Mouse (Mus musculus) stomach, embryonic 14.5 days (tissue): ENCODE measurements around the gene Noc2l. TPM values are rescaled to one million over a fixed set of nuclear protein-coding genes. Genes with fewer than 3 reads are reported as not detected.

Experiments
- ATAC-seq: fragments of 200-750 bp; cut with Nextera tagmentation; 2 replicates; pipeline ENCODE4 v1.8.0; 2017; ENCODE audit warnings: low read depth, moderate TSS enrichment; ENCODE audit not compliant: insufficient number of reproducible peaks, insufficient read depth, low FRiP score
- H3K27ac ChIP-seq: fragments of 300-500 bp; sonication (generic); 2 replicates; pipeline ENCODE4 v1.5.1; 2014; ENCODE audit warnings: mild to moderate bottlenecking, low read length, moderate library complexity, mixed read lengths
- H3K27me3 ChIP-seq: fragments of 300-500 bp; sonication (generic); 2 replicates; pipeline ENCODE4 v1.6.1; 2014; ENCODE audit warnings: low read length, control low read depth, mixed read lengths; ENCODE audit not compliant: control insufficient read depth, insufficient read depth
- H3K36me3 ChIP-seq: fragments of 300-500 bp; sonication (generic); 2 replicates; pipeline ENCODE4 v1.6.1; 2014; ENCODE audit warnings: mild to moderate bottlenecking, control low read depth, low read length, moderate library complexity, mixed read lengths; ENCODE audit not compliant: control insufficient read depth, insufficient read depth
- H3K4me1 ChIP-seq: fragments of 300-500 bp; sonication (generic); 2 replicates; pipeline ENCODE4 v1.6.1; 2014; ENCODE audit warnings: low read length, control low read depth, mixed read lengths; ENCODE audit not compliant: control insufficient read depth, insufficient read depth
- H3K4me2 ChIP-seq: fragments of 300-500 bp; sonication (generic); replicated peaks from 2 replicates; pipeline ENCODE4 v1.6.1; 2014; ENCODE audit warnings: low read depth, low read length, control low read depth
- H3K4me3 ChIP-seq: fragments of 300-500 bp; sonication (generic); 2 replicates; pipeline ENCODE4 v1.5.1; 2014; ENCODE audit warnings: low read depth, low read length, control low read depth
- H3K9ac ChIP-seq: fragments of 300-500 bp; sonication (generic); replicated peaks from 2 replicates; pipeline ENCODE4 v1.6.1; 2014; ENCODE audit warnings: low read depth, mild to moderate bottlenecking, control low read depth, low read length, moderate library complexity, mixed read lengths
- H3K9me3 ChIP-seq: fragments of 300-500 bp; sonication (generic); 2 replicates; pipeline ENCODE4 v1.6.1; 2016; ENCODE audit warnings: low read depth, low read length, control low read depth; ENCODE audit not compliant: control insufficient read depth
- WGBS: fragments of 180-500 bp; shearing (Covaris S2); extraction: QIAGEN DNeasy Blood & Tissue Kit; methylation state at CpG from one replicate; pipeline ENCODE4 v1.1.7; 2014; 5-methylcytosine and 5-hydroxymethylcytosine counted together
- polyA plus RNA-seq: library from polyadenylated mRNA; unstranded; fragments of >200 nt; fragmentation: Nextera tagmentation; extraction: Ambion mirVana; gene quantifications from 2 replicates; pipeline ENCODE4 v1.2.1, GENCODE M21; 2014

Gene Noc2l
- polyA plus RNA-seq, 1 experiment from 2014 or later: 79.8 TPM

GRCm38 (mm10) chr4:156249567-156249966, 13.8 kb downstream of the Noc2l start:
- Histone ChIP-seq H3K36me3 (peaks cover 41% of the 10 kb centered on the region), H3K9ac (no peak overlapping the region), H3K4me2 (no peak overlapping the region), H3K9me3 (no peaks in the 10 kb centered on the region), H3K27me3 (peaks cover 4% of the 10 kb centered on the region), H3K27ac (no peak overlapping the region), H3K4me1 (peaks cover 2% of the 10 kb centered on the region; the same call in 1 of the 2 replicates), H3K4me3 (no peak overlapping the region)
- WGBS: 58% methylated on average over 11 of the region's 11 CpGs
- no peak for ATAC-seq

- no peak overlapping the region for H3K9ac ChIP-seq
- H3K27me3 ChIP-seq: peaks cover 15% of the 10 kb centered on the region
- H3K4me2 ChIP-seq: no peak overlapping the region
- no peak overlapping the region for H3K4me3 ChIP-seq
- 61% methylated on average over 8 of the region's 8 CpGs for WGBS
- no peak overlapping the region for H3K27ac ChIP-seq
- peaks cover 26% of the 10 kb centered on the region for H3K36me3 ChIP-seq
- no peaks in the 10 kb centered on the region for H3K9me3 ChIP-seq
- ATAC-seq: no peak
- H3K4me1 ChIP-seq: peaks cover 5% of the 10 kb centered on the region; the same call in 1 of the 2 replicates
Observed at GRCm38 (mm10) chr4:156251081-156251480, 15.3 kb downstream of the Noc2l start.

DNA sequence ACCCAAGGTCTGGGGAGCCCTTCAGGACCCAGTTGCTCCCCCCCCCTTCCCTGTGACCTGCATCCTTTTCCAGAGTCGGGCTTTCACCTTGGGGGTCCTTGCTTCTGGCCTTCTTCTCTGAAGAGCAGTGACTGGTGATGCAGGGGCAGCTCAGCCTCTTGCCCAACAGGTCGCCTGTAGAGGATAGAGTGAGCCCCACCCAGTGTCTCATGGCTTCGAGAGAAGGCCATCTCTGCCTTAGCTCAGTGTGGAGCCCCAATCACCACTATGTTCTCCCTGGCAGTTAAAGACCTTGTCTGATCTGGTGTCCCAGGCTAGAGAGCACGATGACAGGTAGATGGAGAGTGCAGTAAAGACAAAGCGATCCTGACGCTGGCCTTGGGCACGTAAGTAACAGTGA, 16.3 kb downstream of the Noc2l start:
- no peak for ATAC-seq
- Histone ChIP-seq H3K4me1 (peaks cover 5% of the 10 kb centered on the region; the same call in 1 of the 2 replicates), H3K4me3 (no peak overlapping the region), H3K36me3 (peaks cover 16% of the 10 kb centered on the region), H3K9me3 (no peaks in the 10 kb centered on the region), H3K27me3 (peaks cover 15% of the 10 kb centered on the region), H3K4me2 (no peak overlapping the region), H3K9ac (no peak overlapping the region), H3K27ac (no peak overlapping the region)
- 34% methylated on average over 7 of the region's 7 CpGs for WGBS

DNA sequence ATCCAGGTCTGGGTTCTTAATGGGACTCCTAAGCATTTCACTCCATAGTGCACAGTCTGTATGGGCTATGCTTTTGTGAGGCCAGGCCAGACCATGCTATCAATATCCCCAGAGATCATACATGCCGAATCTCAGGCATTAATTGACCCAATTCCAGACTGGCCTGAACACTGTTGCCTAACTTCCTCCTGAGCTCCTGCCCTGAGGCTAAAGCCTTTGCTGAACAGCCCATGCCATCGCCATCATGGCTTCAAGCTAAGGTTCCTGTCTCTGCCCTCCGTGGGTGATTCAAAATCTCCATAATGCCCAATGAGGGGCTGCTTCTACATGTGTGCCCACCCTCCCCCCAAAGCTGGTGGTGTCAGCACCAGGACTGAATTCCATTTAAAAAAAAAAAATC, 16.8 kb downstream of the Noc2l start:
- Histone ChIP-seq H3K4me3 (no peak overlapping the region), H3K4me2 (no peak overlapping the region), H3K27ac (no peak overlapping the region), H3K9me3 (no peaks in the 10 kb centered on the region), H3K27me3 (peaks cover 15% of the 10 kb centered on the region), H3K9ac (no peak overlapping the region), H3K36me3 (peaks cover 13% of the 10 kb centered on the region), H3K4me1 (peaks cover 5% of the 10 kb centered on the region; the same call in 1 of the 2 replicates)
- ATAC-seq: no peak
- WGBS: 50% methylated on average over 3 of the region's 3 CpGs

GRCm38 (mm10) chr4:156253043-156253442, 17.2 kb downstream of the Noc2l start:
- ATAC-seq: peak; percentile 68; the same call in 1 of the 2 replicates

DNA sequence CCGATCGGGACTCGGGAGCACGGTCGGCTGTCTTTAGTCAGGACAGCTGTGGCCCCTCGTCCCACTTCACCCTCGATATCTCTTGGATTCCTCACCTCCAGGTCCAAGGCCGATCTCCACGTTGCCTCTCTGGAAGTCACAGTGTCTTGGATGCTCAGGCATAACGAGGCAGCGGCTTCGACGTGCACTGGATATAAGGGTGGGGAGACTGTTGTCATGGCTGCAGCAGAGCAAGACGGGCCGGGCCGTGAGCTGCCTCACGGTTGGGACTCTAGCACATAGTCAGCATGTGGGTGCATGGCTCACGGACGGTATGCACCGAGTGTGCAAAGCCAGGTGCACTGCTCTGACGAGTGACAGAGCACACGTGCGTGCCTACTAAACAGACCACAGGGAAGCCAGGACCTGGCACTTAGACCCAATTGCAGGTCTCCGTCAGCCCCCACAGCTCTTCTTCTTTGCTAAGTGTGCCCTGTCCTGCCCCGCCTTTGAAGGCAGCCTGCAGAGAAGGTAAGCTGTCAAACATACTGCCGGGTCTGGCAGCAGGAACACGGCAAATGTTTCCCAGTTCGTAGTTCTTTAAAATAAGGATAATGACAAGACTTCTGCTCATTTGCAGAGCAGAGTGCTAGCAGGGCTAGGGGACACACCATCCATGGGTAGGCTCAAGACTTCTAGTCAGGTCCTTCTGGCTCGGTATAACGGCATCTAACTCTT, 18.7 kb downstream of the Noc2l start:
- Histone ChIP-seq H3K9ac (no peak overlapping the region), H3K4me1 (peaks cover 5% of the 10 kb centered on the region; the same call in 1 of the 2 replicates), H3K4me3 (peak overlapping the region; percentile 1; the same call in 1 of the 2 replicates), H3K9me3 (no peaks in the 10 kb centered on the region), H3K27ac (no peak overlapping the region), H3K4me2 (peak overlapping the region; percentile 25; the same call in 1 of the 2 replicates), H3K36me3 (no peaks in the 10 kb centered on the region), H3K27me3 (peaks cover 15% of the 10 kb centered on the region)
- WGBS: 3% methylated on average over 30 of the region's 30 CpGs
- peak; percentile 18; the same call in 1 of the 2 replicates for ATAC-seq

More at GRCm38 (mm10) chr4:156253043-156253442, 17.2 kb downstream of the Noc2l start:
- Histone ChIP-seq H3K27ac (no peak overlapping the region), H3K9me3 (no peaks in the 10 kb centered on the region), H3K4me3 (no peak overlapping the region), H3K27me3 (peaks cover 15% of the 10 kb centered on the region), H3K9ac (no peak overlapping the region), H3K4me2 (no peak overlapping the region), H3K4me1 (peaks cover 5% of the 10 kb centered on the region; the same call in 1 of the 2 replicates), H3K36me3 (peaks cover 9% of the 10 kb centered on the region)
- 44% methylated on average over 7 of the region's 7 CpGs for WGBS

GRCm38 (mm10) chr4:156255078-156255839, 19.4 kb downstream of the Noc2l start, which contains the start of gene Samd11:
Gene Samd11, minus strand, starts transcription at chr4:156255657.
- peaks cover 5% of the 10 kb centered on the region; the same call in 1 of the 2 replicates for H3K4me1 ChIP-seq
- peaks cover 15% of the 10 kb centered on the region for H3K27me3 ChIP-seq
- peak; percentile 51; the same call in 1 of the 2 replicates for ATAC-seq
- H3K36me3 ChIP-seq: no peaks in the 10 kb centered on the region
- no peak within 1 kb of the TSS for H3K27ac ChIP-seq
- H3K4me3 ChIP-seq: peak within 1 kb of the TSS; percentile 4; the same call in 1 of the 2 replicates
- H3K9ac ChIP-seq: no peak within 1 kb of the TSS
- peak within 1 kb of the TSS; percentile 25; the same call in 1 of the 2 replicates for H3K4me2 ChIP-seq
- 7% methylated on average over 26 of the region's 26 CpGs for WGBS
- H3K9me3 ChIP-seq: no peaks in the 10 kb centered on the region
